ENCODE assay signal across 13 mouse cellular contexts in genomic region chr8:13340650-13341049, GRCm38 (mm10). TPM values are rescaled to one million over a fixed set of nuclear protein-coding genes. Genes with fewer than 3 reads are reported as not detected.
DNase-seq lines count a peak whose midpoint lies in the region; ATAC-seq and TF ChIP-seq lines count a peak whose summit lies in the region.
"Had no signal": no experiment of that assay in that cellular context is flagged by ENCODE, and none has a peak within 500 bp of the region (broad histone marks: within the 10 kb centered on the region; RNA-seq: fewer than 3 reads in every experiment).

No protein-coding gene starts in this region.

- no peak overlapping the region for H3K27ac ChIP-seq in lung, embryonic 16.5 days (ENCODE audit: low read length)
- H3K27ac ChIP-seq in forebrain, postnatal 0 days (ENCODE audit: low read depth, low read length) = no peak overlapping the region
- no peak overlapping the region for H3K27ac ChIP-seq in midbrain, embryonic 14.5 days (replicated peaks; ENCODE audit: low read depth, low read length)
- H3K27ac ChIP-seq in cerebellum, adult 2 months (ENCODE audit: insufficient read depth, low read length) = no peak overlapping the region

- DNase-seq in lung, adult 18-20 months = no peak
- no peak for DNase-seq in forebrain, postnatal 0 days
- no peak for DNase-seq in midbrain, embryonic 14.5 days
- DNase-seq in cerebellum, adult 2 months = no peak
- DNase-seq in left cerebral cortex, postnatal 36 days (ENCODE audit: low spot score in 2 of 2) = no peak
- DNase-seq: right cerebral cortex, postnatal 25 days had no signal

- H3K4me2 ChIP-seq in lung, embryonic 16.5 days (ENCODE audit: low read depth, low read length) = peak overlapping the region; percentile 82; the same call in 1 of the 2 replicates
- H3K4me2 ChIP-seq in forebrain, postnatal 0 days (ENCODE audit: low read depth) = peak overlapping the region; percentile 82; the same call in 1 of the 2 replicates
- peak overlapping the region; percentile 6; the same call in 1 of the 2 replicates for H3K4me2 ChIP-seq in midbrain, embryonic 14.5 days (ENCODE audit: low read length)

- peak overlapping the region; percentile 57; the same call in 1 of the 2 replicates for H3K9ac ChIP-seq in lung, embryonic 16.5 days (ENCODE audit: low read length)
- no peak overlapping the region; the same call in 1 of the 2 replicates for H3K9ac ChIP-seq in forebrain, postnatal 0 days
- H3K9ac ChIP-seq in midbrain, embryonic 14.5 days (replicated peaks; ENCODE audit: low read length) = no peak overlapping the region

- WGBS in lung, embryonic 16.5 days = 83% methylated on average over 8 of the region's 8 CpGs
- 73% methylated on average over 8 of the region's 8 CpGs for WGBS in forebrain, postnatal 0 days
- 84% methylated on average over 8 of the region's 8 CpGs for WGBS in midbrain, embryonic 14.5 days
- 67% methylated on average over 8 of the region's 8 CpGs for WGBS in cerebellum, adult 2 months

- no peaks in the 10 kb centered on the region for H3K9me3 ChIP-seq in erythroblast, embryonic 14.5 days (ENCODE audit: control insufficient read depth, low read length)
- no peaks in the 10 kb centered on the region for H3K9me3 ChIP-seq in lung, embryonic 16.5 days (ENCODE audit: control insufficient read depth, low read length)
- H3K9me3 ChIP-seq in forebrain, postnatal 0 days (ENCODE audit: low read length) = no peaks in the 10 kb centered on the region
- no peaks in the 10 kb centered on the region for H3K9me3 ChIP-seq in midbrain, embryonic 14.5 days (ENCODE audit: control insufficient read depth, low read length)

- peaks cover 60% of the 10 kb centered on the region for H3K36me3 ChIP-seq in erythroblast, embryonic 14.5 days (ENCODE audit: control insufficient read depth)
- H3K36me3 ChIP-seq in lung, embryonic 16.5 days (ENCODE audit: control insufficient read depth, insufficient read depth, low read length) = peaks cover 24% of the 10 kb centered on the region
- peaks cover 41% of the 10 kb centered on the region for H3K36me3 ChIP-seq in forebrain, postnatal 0 days (ENCODE audit: insufficient read depth)
- peaks cover 46% of the 10 kb centered on the region for H3K36me3 ChIP-seq in midbrain, embryonic 14.5 days (ENCODE audit: control insufficient read depth, insufficient read depth, low read length)

- no peaks in the 10 kb centered on the region for H3K27me3 ChIP-seq in erythroblast, embryonic 14.5 days (ENCODE audit: control insufficient read depth)
- H3K27me3 ChIP-seq in lung, embryonic 16.5 days (ENCODE audit: control insufficient read depth, insufficient read depth, low read depth, low read length) = no peaks in the 10 kb centered on the region
- H3K27me3 ChIP-seq in forebrain, postnatal 0 days (ENCODE audit: insufficient read depth, low read length) = no peaks in the 10 kb centered on the region
- H3K27me3 ChIP-seq in midbrain, embryonic 14.5 days (ENCODE audit: control insufficient read depth, insufficient read depth, low read length) = no peaks in the 10 kb centered on the region
- H3K27me3 ChIP-seq in cerebellum, adult 2 months (ENCODE audit: control insufficient read depth, insufficient read depth, low read length) = no peaks in the 10 kb centered on the region

- no peak for TF ChIP-seq CTCF in forebrain, postnatal 0 days (IDR thresholded peaks at IDR 0.05; ENCODE audit: low read depth)
- TF ChIP-seq CTCF in cerebellum, adult 2 months (IDR thresholded peaks at IDR 0.05; ENCODE audit: borderline replicate concordance, insufficient read depth, low read depth, low read length) = no peak

- ATAC-seq in erythroblast, adult 5-6 weeks (replicated peaks; ENCODE audit: low FRiP score, poor library complexity, severe bottlenecking) = no peak
- ATAC-seq in lung, embryonic 16.5 days (ENCODE audit: low read depth) = no peak
- no peak for ATAC-seq in forebrain, postnatal 0 days
- ATAC-seq in midbrain, embryonic 14.5 days (ENCODE audit: low FRiP score, low TSS enrichment) = no peak

- peak overlapping the region; percentile 91 for H3K4me3 ChIP-seq in erythroblast, embryonic 14.5 days (replicated peaks)
- no peak overlapping the region for H3K4me3 ChIP-seq in lung, embryonic 16.5 days (ENCODE audit: low read length)
- H3K4me3 ChIP-seq in forebrain, postnatal 0 days (ENCODE audit: low read depth, low read length) = no peak overlapping the region
- no peak overlapping the region for H3K4me3 ChIP-seq in midbrain, embryonic 14.5 days (replicated peaks; ENCODE audit: low read depth, low read length)
- H3K4me3 ChIP-seq in cerebellum, adult 2 months (replicated peaks; ENCODE audit: insufficient read depth, low read depth, low read length) = no peak overlapping the region

- intact Hi-C loops in left cerebral cortex, postnatal 36 days (cut with DNase I) = no loop called here

- no peak for TF ChIP-seq POLR2A in cerebellum, adult 2 months (IDR thresholded peaks at IDR 0.05; ENCODE audit: borderline replicate concordance, insufficient read depth, low read length)

- peaks cover 67% of the 10 kb centered on the region for H3K4me1 ChIP-seq in erythroblast, embryonic 14.5 days (ENCODE audit: control insufficient read depth)
- H3K4me1 ChIP-seq in lung, embryonic 16.5 days (replicated peaks; ENCODE audit: control insufficient read depth, insufficient read depth, low read length) = peaks cover 15% of the 10 kb centered on the region
- peaks cover 4% of the 10 kb centered on the region; the same call in 1 of the 2 replicates for H3K4me1 ChIP-seq in forebrain, postnatal 0 days (ENCODE audit: insufficient read depth)
- H3K4me1 ChIP-seq in midbrain, embryonic 14.5 days (ENCODE audit: control insufficient read depth, insufficient read depth, low read length) = peaks cover 11% of the 10 kb centered on the region
- H3K4me1 ChIP-seq in cerebellum, adult 2 months (ENCODE audit: control insufficient read depth, insufficient read depth, low read length) = peaks cover 12% of the 10 kb centered on the region

RNA-seq across cellular contexts. Expression of gene Tfdp1, which starts 2.1 kb away (rescaled TPM):
- 1.4 and 2.2 TPM in 2 replicates for polyA plus RNA-seq in erythroblast, embryonic 14.5 days (2012)
- total RNA-seq in erythroblast, adult 5-6 weeks (2015; ENCODE audit: low replicate concordance) = 90.5 and 105 TPM in 2 replicates
- total RNA-seq in erythroblast, adult 5-6 weeks (2017; ENCODE audit: low replicate concordance) = 73.9 and 76.0 TPM in 2 replicates
- polyA plus RNA-seq in lung, embryonic 16.5 days (2015; fragmentation: Nextera tagmentation; extraction: Ambion mirVana) = 144 and 155 TPM in 2 replicates
- 80.4 and 81.5 TPM in 2 replicates for total RNA-seq in forebrain, postnatal 0 days (2014; rRNA removed)
- 80.8 and 96.8 TPM in 2 replicates for polyA plus RNA-seq in forebrain, postnatal 0 days (2015; fragmentation: Nextera tagmentation; extraction: Ambion mirVana)
- polyA plus RNA-seq in midbrain, embryonic 14.5 days (2014; fragmentation: Nextera tagmentation; extraction: Ambion mirVana) = 77.9 and 112 TPM in 2 replicates
- polyA plus RNA-seq in cerebellum, adult 2 months (2012; rRNA removed) = 72.1 and 74.7 TPM in 2 replicates
- 10 to 100 TPM; 55.8 to 69.5 TPM for total RNA-seq in left cerebral cortex, postnatal 36 days (2021)

RNA-seq across cellular contexts. Expression of gene Tmco3, which starts 52.7 kb away (rescaled TPM):
- polyA plus RNA-seq in erythroblast, embryonic 14.5 days (2012) = 0.45 and 0.50 TPM in 2 replicates
- 7.1 and 12.3 TPM in 2 replicates for total RNA-seq in erythroblast, adult 5-6 weeks (2015; ENCODE audit: low replicate concordance)
- total RNA-seq in erythroblast, adult 5-6 weeks (2017; ENCODE audit: low replicate concordance) = 6.1 and 9.4 TPM in 2 replicates
- 35.7 and 41.3 TPM in 2 replicates for polyA plus RNA-seq in lung, embryonic 16.5 days (2015; fragmentation: Nextera tagmentation; extraction: Ambion mirVana)
- total RNA-seq in forebrain, postnatal 0 days (2014; rRNA removed) = 21.1 and 24.9 TPM in 2 replicates
- 13.9 and 25.9 TPM in 2 replicates for polyA plus RNA-seq in forebrain, postnatal 0 days (2015; fragmentation: Nextera tagmentation; extraction: Ambion mirVana)
- 34.6 and 39.0 TPM in 2 replicates for polyA plus RNA-seq in midbrain, embryonic 14.5 days (2014; fragmentation: Nextera tagmentation; extraction: Ambion mirVana)
- 46.9 and 55.2 TPM in 2 replicates for polyA plus RNA-seq in cerebellum, adult 2 months (2012; rRNA removed)
- total RNA-seq in left cerebral cortex, postnatal 36 days (2021) = 10 to 100 TPM; 49.8 to 50.7 TPM

RNA-seq across cellular contexts. Expression of gene Dcun1d2, which starts 52.7 kb away (rescaled TPM):
- polyA plus RNA-seq in erythroblast, embryonic 14.5 days (2012) = 0.21 and 0.34 TPM in 2 replicates
- 0.42 and 9.2 TPM in 2 replicates for total RNA-seq in erythroblast, adult 5-6 weeks (2015; ENCODE audit: low replicate concordance)
- total RNA-seq in erythroblast, adult 5-6 weeks (2017; ENCODE audit: low replicate concordance) = 4.2 and 5.4 TPM in 2 replicates
- polyA plus RNA-seq in lung, embryonic 16.5 days (2015; fragmentation: Nextera tagmentation; extraction: Ambion mirVana) = 24.8 and 25.0 TPM in 2 replicates
- total RNA-seq in forebrain, postnatal 0 days (2014; rRNA removed) = 33.7 and 34.3 TPM in 2 replicates
- polyA plus RNA-seq in forebrain, postnatal 0 days (2015; fragmentation: Nextera tagmentation; extraction: Ambion mirVana) = 24.2 and 27.2 TPM in 2 replicates
- 29.4 and 35.5 TPM in 2 replicates for polyA plus RNA-seq in midbrain, embryonic 14.5 days (2014; fragmentation: Nextera tagmentation; extraction: Ambion mirVana)
- 61.6 and 62.3 TPM in 2 replicates for polyA plus RNA-seq in cerebellum, adult 2 months (2012; rRNA removed)
- 10 to 100 TPM; 37.0 to 38.4 TPM for total RNA-seq in left cerebral cortex, postnatal 36 days (2021)

RNA-seq across cellular contexts. Expression of gene Atp4b, which starts 56.0 kb away (rescaled TPM):
- polyA plus RNA-seq in erythroblast, embryonic 14.5 days (2012) = not detected in 2 replicates
- not detected in 2 replicates for total RNA-seq in erythroblast, adult 5-6 weeks (2015; ENCODE audit: low replicate concordance)
- total RNA-seq in erythroblast, adult 5-6 weeks (2017; ENCODE audit: low replicate concordance) = not detected in 2 replicates
- polyA plus RNA-seq in lung, embryonic 16.5 days (2015; fragmentation: Nextera tagmentation; extraction: Ambion mirVana) = not detected in 2 replicates
- total RNA-seq in forebrain, postnatal 0 days (2014; rRNA removed) = not detected in 2 replicates
- not detected in 2 replicates for polyA plus RNA-seq in forebrain, postnatal 0 days (2015; fragmentation: Nextera tagmentation; extraction: Ambion mirVana)
- polyA plus RNA-seq in midbrain, embryonic 14.5 days (2014; fragmentation: Nextera tagmentation; extraction: Ambion mirVana) = not detected in 2 replicates
- polyA plus RNA-seq in cerebellum, adult 2 months (2012; rRNA removed) = not detected in 2 replicates
- total RNA-seq in left cerebral cortex, postnatal 36 days (2021) = not detected
- total RNA-seq: layer of hippocampus, postnatal 14 days had no signal
- polyA plus RNA-seq: cortical plate, adult 2 months; heart, embryonic 16.5 days; urinary bladder, adult 2 months had no signal

Comparison
In these comparisons a context has a peak if more than half of its experiments do, and no peak if none do; other contexts are left out.
1. H3K4me2 ChIP-seq: peak in every context shown above with its lines; median percentile 82 in lung, embryonic 16.5 days; 82 in forebrain, postnatal 0 days; 6 in midbrain, embryonic 14.5 days.
2. RNA of gene Tfdp1, which starts 2.1 kb away (polyA plus RNA-seq): 144 to 155 TPM in lung, embryonic 16.5 days, 77.9 to 112 TPM in midbrain, embryonic 14.5 days, 80.8 to 96.8 TPM in forebrain, postnatal 0 days and 72.1 to 74.7 TPM in cerebellum, adult 2 months; 1.4 to 2.2 TPM in erythroblast, embryonic 14.5 days; every median in the first group is over 10 times any median in the second.
3. RNA of gene Dcun1d2, which starts 52.7 kb away (polyA plus RNA-seq): 61.6 to 62.3 TPM in cerebellum, adult 2 months, 29.4 to 35.5 TPM in midbrain, embryonic 14.5 days, 24.2 to 27.2 TPM in forebrain, postnatal 0 days and 24.8 to 25.0 TPM in lung, embryonic 16.5 days; 0.21 to 0.34 TPM in erythroblast, embryonic 14.5 days; every median in the first group is over 10 times any median in the second.